Mouse (Mus musculus): ENCODE measurements around the gene Rap1gap2. TPM values are rescaled to one million over a fixed set of nuclear protein-coding genes. Genes with fewer than 3 reads are reported as not detected.

The Rap1gap2 gene
- polyA plus RNA-seq, 1 experiment from 2014 or later, result 13.1 TPM

GRCm38 (mm10) chr11:74391899-74392298, 218.8 kb downstream of the Rap1gap2 start:
- Histone ChIP-seq H3K27ac (replicated peaks) (no peak overlapping the region), H3K27me3 (replicated peaks) (no peaks in the 10 kb centered on the region), H3K9ac (replicated peaks) (no peak overlapping the region), H3K4me3 (replicated peaks) (no peak overlapping the region), H3K4me1 (no peaks in the 10 kb centered on the region), H3K9me3 (replicated peaks) (no peaks in the 10 kb centered on the region), H3K36me3 (peaks cover 29% of the 10 kb centered on the region), H3K4me2 (no peak overlapping the region)
- 91% methylated on average over 11 of the region's 11 CpGs for WGBS
- ATAC-seq (ENCODE audit: low FRiP score), result no peak

- Histone ChIP-seq H3K9ac (replicated peaks) (no peak overlapping the region), H3K27ac (replicated peaks) (no peak overlapping the region), H3K4me2 (no peak overlapping the region), H3K4me1 (no peaks in the 10 kb centered on the region), H3K9me3 (replicated peaks) (no peaks in the 10 kb centered on the region), H3K4me3 (replicated peaks) (no peak overlapping the region), H3K36me3 (peaks cover 32% of the 10 kb centered on the region), H3K27me3 (replicated peaks) (no peaks in the 10 kb centered on the region)
- ATAC-seq (ENCODE audit: low FRiP score), result no peak
- WGBS, result 81% methylated on average over 5 of the region's 5 CpGs
These were observed 223.5 kb downstream of the Rap1gap2 start for GRCm38 (mm10) chr11:74387203-74387602.

DNA sequence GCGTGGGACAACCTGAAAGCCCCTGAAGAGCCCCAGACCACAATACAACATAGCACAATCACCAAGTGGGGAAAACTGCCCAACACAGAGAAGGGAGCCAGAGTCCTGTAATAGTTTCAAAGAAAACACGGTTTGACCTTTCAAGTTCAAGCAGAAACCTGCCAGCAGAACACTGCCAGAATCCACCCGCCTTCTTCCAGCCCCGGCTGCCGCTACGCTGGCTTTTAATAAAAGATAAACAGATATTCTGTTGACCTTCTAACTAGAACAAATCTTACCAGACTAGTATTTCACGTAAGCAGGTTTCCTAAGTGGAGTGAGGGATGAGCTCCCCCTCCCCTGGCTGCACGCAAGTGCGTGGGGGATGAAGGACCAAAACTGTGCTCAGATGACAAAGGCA, 225.0 kb downstream of the Rap1gap2 start:
- no peak for ATAC-seq (ENCODE audit: low FRiP score)
- no peak overlapping the region for H3K4me2 ChIP-seq
- H3K9ac ChIP-seq (replicated peaks), result no peak overlapping the region
- WGBS, result 82% methylated on average over 9 of the region's 9 CpGs
- H3K4me3 ChIP-seq (replicated peaks), result no peak overlapping the region
- H3K9me3 ChIP-seq (replicated peaks), result no peaks in the 10 kb centered on the region
- no peaks in the 10 kb centered on the region for H3K4me1 ChIP-seq
- no peaks in the 10 kb centered on the region for H3K27me3 ChIP-seq (replicated peaks)
- H3K27ac ChIP-seq (replicated peaks), result no peak overlapping the region
- peaks cover 23% of the 10 kb centered on the region for H3K36me3 ChIP-seq

GRCm38 (mm10) chr11:74379166-74379873, 231.4 kb downstream of the Rap1gap2 start:
- Histone ChIP-seq H3K36me3 (no peaks in the 10 kb centered on the region), H3K27me3 (replicated peaks) (no peaks in the 10 kb centered on the region), H3K4me3 (replicated peaks) (no peak overlapping the region), H3K27ac (replicated peaks) (no peak overlapping the region), H3K9me3 (replicated peaks) (no peaks in the 10 kb centered on the region), H3K9ac (replicated peaks) (no peak overlapping the region), H3K4me1 (peaks cover 4% of the 10 kb centered on the region; the same call in 1 of the 2 replicates), H3K4me2 (no peak overlapping the region)
- WGBS, result 67% methylated on average over 4 of the region's 4 CpGs
- no peak for ATAC-seq (ENCODE audit: low FRiP score)

DNA sequence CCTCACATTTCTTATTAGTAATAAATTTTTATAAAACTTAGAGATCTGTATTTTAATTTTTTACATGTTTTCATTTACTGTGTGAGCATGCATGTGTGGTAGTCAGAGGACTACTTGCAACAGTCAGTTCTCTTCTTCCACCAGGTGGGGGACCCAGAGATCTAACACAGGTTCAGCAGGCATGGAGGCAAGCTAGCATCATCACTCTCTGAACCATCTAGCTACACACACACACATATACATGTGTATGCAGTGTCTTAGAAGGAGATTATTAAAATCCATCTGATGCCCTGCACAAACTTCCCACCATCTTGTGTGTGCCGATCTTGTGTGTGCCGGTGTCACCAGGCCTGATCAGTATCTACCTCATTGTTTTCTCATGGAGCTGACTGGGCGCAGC, 233.9 kb downstream of the Rap1gap2 start:
- H3K27me3 ChIP-seq (replicated peaks), result no peaks in the 10 kb centered on the region
- H3K4me1 ChIP-seq, result peaks cover 5% of the 10 kb centered on the region; the same call in 1 of the 2 replicates
- no peaks in the 10 kb centered on the region for H3K9me3 ChIP-seq (replicated peaks)
- H3K4me2 ChIP-seq, result no peak overlapping the region
- H3K36me3 ChIP-seq, result no peaks in the 10 kb centered on the region
- peak; percentile 83 for ATAC-seq (ENCODE audit: low FRiP score)
- no peak overlapping the region for H3K27ac ChIP-seq (replicated peaks)
- H3K4me3 ChIP-seq (replicated peaks), result no peak overlapping the region
- WGBS, result 87% methylated on average over 3 of the region's 3 CpGs
- no peak overlapping the region for H3K9ac ChIP-seq (replicated peaks)

DNA sequence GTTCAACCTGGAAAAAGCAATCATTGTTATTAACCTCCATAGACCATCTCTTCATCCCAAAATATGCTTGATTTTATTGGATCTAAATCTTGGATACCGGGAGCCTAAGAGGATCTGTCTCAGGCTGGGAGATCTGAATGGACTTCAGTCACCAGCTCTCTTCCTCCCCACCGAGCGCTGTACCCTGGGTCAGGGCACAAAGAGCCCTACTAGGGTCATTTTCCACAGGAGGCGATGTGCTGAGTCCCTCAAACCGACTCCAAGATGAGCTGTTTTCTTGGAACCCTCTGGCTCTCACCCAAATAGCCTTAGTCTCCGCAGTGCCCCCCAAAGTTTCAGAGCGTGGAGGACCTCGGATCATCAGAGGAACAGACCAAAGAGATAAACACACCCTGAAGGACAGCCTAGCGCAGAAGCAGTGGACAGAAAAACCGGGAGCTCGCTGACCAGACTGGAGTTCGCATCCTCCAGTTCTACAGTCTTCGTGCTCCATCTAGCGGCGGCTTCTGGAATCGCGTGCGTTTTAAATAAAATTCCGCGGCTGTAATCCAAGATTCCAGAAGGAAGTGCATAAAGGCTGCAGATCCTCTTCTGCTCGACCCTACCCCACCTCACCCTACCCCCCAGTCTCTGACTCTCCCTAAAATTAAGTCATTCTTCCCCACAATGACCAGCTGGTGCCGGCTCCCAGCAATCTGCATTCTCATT, 239.2 kb downstream of the Rap1gap2 start:
- peak; percentile 77 for ATAC-seq (ENCODE audit: low FRiP score)
- Histone ChIP-seq H3K9ac (replicated peaks) (0 out of 2 replicates have a peak overlapping the region, but pooled peaks have one; percentile 23), H3K36me3 (no peaks in the 10 kb centered on the region), H3K4me2 (peak overlapping the region; percentile 30; the same call in 1 of the 2 replicates), H3K4me3 (replicated peaks) (no peak overlapping the region), H3K27ac (replicated peaks) (no peak overlapping the region), H3K27me3 (replicated peaks) (peaks cover 3% of the 10 kb centered on the region; the same call in 1 of the 2 replicates), H3K4me1 (0 out of 2 replicates have a peak, but pooled peaks cover 2% of the 10 kb centered on the region), H3K9me3 (replicated peaks) (no peaks in the 10 kb centered on the region)
- 15% methylated on average over 22 of the region's 22 CpGs for WGBS

- no peaks in the 10 kb centered on the region for H3K27me3 ChIP-seq (replicated peaks)
- H3K36me3 ChIP-seq, result no peaks in the 10 kb centered on the region
- no peak for ATAC-seq (ENCODE audit: low FRiP score)
- H3K27ac ChIP-seq (replicated peaks), result no peak within 1 kb of the TSS
- no peaks in the 10 kb centered on the region for H3K4me1 ChIP-seq
- H3K4me2 ChIP-seq, result no peak within 1 kb of the TSS
- H3K4me3 ChIP-seq (replicated peaks), result no peak within 1 kb of the TSS
- H3K9me3 ChIP-seq (replicated peaks), result no peaks in the 10 kb centered on the region
- 84% methylated on average over 1 of the region's 1 CpGs for WGBS
- H3K9ac ChIP-seq (replicated peaks), result no peak within 1 kb of the TSS
These were observed 248.9 kb downstream of the Rap1gap2 start, which contains the start of gene Olfr412 for GRCm38 (mm10) chr11:74361769-74362168. Gene Olfr412 (plus strand): TSS chr11:74362069.

DNA sequence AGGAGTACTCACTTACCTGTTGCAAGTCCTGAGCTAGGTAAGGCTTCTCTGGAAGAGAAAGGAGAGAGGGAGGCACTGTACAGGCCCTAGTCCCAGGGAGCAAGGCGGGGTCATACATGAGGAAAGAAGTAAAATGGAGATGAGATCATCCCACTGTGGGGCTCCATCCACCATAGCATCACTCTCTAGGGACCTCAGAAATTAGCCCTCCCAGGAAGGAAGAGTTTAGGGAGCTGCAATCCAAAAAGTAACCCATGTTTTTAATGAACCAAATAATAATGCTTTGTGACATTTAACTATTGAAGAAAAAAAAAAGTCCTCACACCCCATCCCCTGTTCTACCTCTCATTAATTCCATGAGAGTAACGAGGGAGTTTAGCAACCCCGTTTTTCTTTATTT, 258.2 kb downstream of the Rap1gap2 start, which contains the start of gene Olfr411:
Gene Olfr411 (minus strand): TSS at position 101 of the 400 bp plus-strand sequence.
- Histone ChIP-seq H3K4me3 (replicated peaks) (no peak within 1 kb of the TSS), H3K4me1 (no peaks in the 10 kb centered on the region), H3K4me2 (no peak within 1 kb of the TSS), H3K9ac (replicated peaks) (no peak within 1 kb of the TSS), H3K27ac (replicated peaks) (no peak within 1 kb of the TSS), H3K27me3 (replicated peaks) (no peaks in the 10 kb centered on the region), H3K9me3 (replicated peaks) (no peaks in the 10 kb centered on the region), H3K36me3 (no peaks in the 10 kb centered on the region)
- no peak for ATAC-seq (ENCODE audit: low FRiP score)
- 89% methylated on average over 3 of the region's 3 CpGs for WGBS

DNA sequence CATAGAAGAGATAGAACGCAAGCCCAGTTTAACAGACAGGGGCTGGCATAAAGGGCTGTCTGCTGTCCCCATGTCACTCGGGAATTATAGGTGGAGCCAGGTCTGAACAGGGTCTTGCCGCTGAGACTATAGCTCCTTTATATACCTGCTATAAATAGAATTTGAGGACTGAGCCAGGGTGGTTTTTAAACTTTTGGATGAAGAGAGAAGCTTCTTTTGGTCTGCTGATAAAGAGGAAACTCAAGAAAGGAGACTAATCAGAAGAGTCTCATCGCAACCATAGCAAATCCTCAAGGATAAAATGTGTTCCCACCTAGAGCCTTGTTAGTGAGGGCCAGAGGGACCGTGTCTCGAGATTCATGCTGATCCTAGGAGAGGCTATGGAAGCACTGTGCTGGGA, 272.8 kb downstream of the Rap1gap2 start, which contains the start of gene Olfr410:
Gene Olfr410 (minus strand): TSS at position 101 of the 400 bp plus-strand sequence.
- Histone ChIP-seq H3K4me1 (no peaks in the 10 kb centered on the region), H3K36me3 (no peaks in the 10 kb centered on the region), H3K9me3 (replicated peaks) (no peaks in the 10 kb centered on the region), H3K27ac (replicated peaks) (no peak within 1 kb of the TSS), H3K9ac (replicated peaks) (no peak within 1 kb of the TSS), H3K4me3 (replicated peaks) (no peak within 1 kb of the TSS), H3K4me2 (no peak within 1 kb of the TSS), H3K27me3 (replicated peaks) (no peaks in the 10 kb centered on the region)
- 84% methylated on average over 6 of the region's 6 CpGs for WGBS
- no peak for ATAC-seq (ENCODE audit: low FRiP score)

Other genes starting within 250 kb of the Rap1gap2 start
- gene Olfr412, start 248.8 kb downstream of the Rap1gap2 start, polyA plus RNA-seq (2015; fragmentation: Nextera tagmentation; extraction: Ambion mirVana), result not detected in 2 replicates
- 2.4 and 3.6 TPM in 2 replicates for gene Ccdc92b, start 8.7 kb upstream of the Rap1gap2 start, polyA plus RNA-seq (2015; fragmentation: Nextera tagmentation; extraction: Ambion mirVana)
- 18.9 and 22.4 TPM in 2 replicates for gene Cluh, start 38.6 kb upstream of the Rap1gap2 start, polyA plus RNA-seq (2015; fragmentation: Nextera tagmentation; extraction: Ambion mirVana)
- gene Pafah1b1, start 113.8 kb upstream of the Rap1gap2 start, polyA plus RNA-seq (2015; fragmentation: Nextera tagmentation; extraction: Ambion mirVana), result 54.9 and 55.3 TPM in 2 replicates
- gene Mettl16, start 159.9 kb upstream of the Rap1gap2 start, polyA plus RNA-seq (2015; fragmentation: Nextera tagmentation; extraction: Ambion mirVana), result 45.5 and 53.7 TPM in 2 replicates
- gene Mnt, start 220.0 kb upstream of the Rap1gap2 start, polyA plus RNA-seq (2015; fragmentation: Nextera tagmentation; extraction: Ambion mirVana), result 7.0 and 7.3 TPM in 2 replicates

All from neural tube, embryonic 15.5 days (tissue).